Mouse (Mus musculus) ES-Bruce4 (cell line): ENCODE measurements at regions not wholly inside any gene's neighbourhood (a gene's known extent, or its start where the extent isn't known, plus 50 kb on each side); places are given as distances from the start of the nearest gene placed in this dataset.

Experiments used
- H3K27ac ChIP-seq: 2 replicates; pipeline ENCODE4 v1.5.1; 2012; ENCODE audit warnings: low read length, inconsistent platforms; ENCODE audit not compliant: insufficient read depth
- H3K27me3 ChIP-seq: 2 replicates; pipeline ENCODE4 v1.6.1; 2012; ENCODE audit warnings: mild to moderate bottlenecking, low read length, inconsistent platforms; ENCODE audit not compliant: control insufficient read depth, poor library complexity, insufficient read depth, severe bottlenecking
- H3K36me3 ChIP-seq: 2 replicates; pipeline ENCODE4 v1.6.1; 2012; ENCODE audit warnings: inconsistent platforms, mild to moderate bottlenecking, low read length, moderate library complexity; ENCODE audit not compliant: control insufficient read depth, poor library complexity, insufficient read depth, severe bottlenecking
- H3K4me1 ChIP-seq: one replicate; pipeline ENCODE4 v1.8.1; 2011; ENCODE audit warnings: low read length; ENCODE audit not compliant: control insufficient read depth, insufficient read depth
- H3K4me3 ChIP-seq: 2 replicates; pipeline ENCODE4 v1.5.1; 2011; ENCODE audit warnings: low read depth, mild to moderate bottlenecking, low read length
- H3K9ac ChIP-seq: 2 replicates; pipeline ENCODE4 v1.6.1; 2012; ENCODE audit warnings: low read depth, mild to moderate bottlenecking, inconsistent platforms; ENCODE audit not compliant: poor library complexity, severe bottlenecking
- H3K9me3 ChIP-seq: replicated peaks from 2 replicates; pipeline ENCODE4 v1.6.1; 2012; ENCODE audit warnings: mild to moderate bottlenecking, low read length, inconsistent platforms; ENCODE audit not compliant: control insufficient read depth, poor library complexity, insufficient read depth, severe bottlenecking
- CTCF ChIP-seq: IDR thresholded peaks from one replicate; pipeline ENCODE4 v1.8.1; 2011; ENCODE audit warnings: low read depth, low read length
- EP300 ChIP-seq: IDR thresholded peaks from 2 replicates; pipeline ENCODE4 v1.6.1; 2011; ENCODE audit warnings: low read depth, low read length; ENCODE audit not compliant: insufficient read depth
- POLR2A ChIP-seq: IDR thresholded peaks from one replicate; pipeline ENCODE4 v1.8.1; 2011; ENCODE audit warnings: low read length; ENCODE audit not compliant: insufficient read depth

DNA sequence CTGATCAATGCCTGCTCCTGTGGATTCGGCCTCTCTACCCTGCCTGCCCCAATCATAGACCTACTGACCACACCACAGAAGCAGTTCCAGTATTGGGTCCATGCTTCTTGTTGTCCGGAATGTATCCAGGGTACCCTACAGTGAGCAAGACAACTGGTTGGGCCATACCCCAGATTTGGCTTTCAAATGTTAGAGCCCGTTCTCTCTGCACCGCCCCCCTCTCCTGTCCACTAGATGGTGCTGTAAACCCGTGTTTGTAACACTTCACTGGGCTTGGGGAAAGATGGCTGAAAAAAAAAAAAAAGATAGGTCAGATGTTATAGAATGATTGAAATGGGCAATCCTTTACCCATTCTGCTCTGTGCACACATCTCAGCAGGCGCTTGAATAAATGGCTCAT, 56.1 kb upstream of the B3gat2 start:
- no peak overlapping the region for H3K4me3 ChIP-seq
- H3K9me3 ChIP-seq = no peaks in the 10 kb centered on the region
- no peak overlapping the region for H3K27ac ChIP-seq
- H3K4me1 ChIP-seq = no peaks in the 10 kb centered on the region
- H3K27me3 ChIP-seq = no peaks in the 10 kb centered on the region
- H3K9ac ChIP-seq = no peak overlapping the region
- H3K36me3 ChIP-seq = no peaks in the 10 kb centered on the region
- TF ChIP-seq EP300 = no peak
- TF ChIP-seq CTCF = peak; percentile 61

DNA sequence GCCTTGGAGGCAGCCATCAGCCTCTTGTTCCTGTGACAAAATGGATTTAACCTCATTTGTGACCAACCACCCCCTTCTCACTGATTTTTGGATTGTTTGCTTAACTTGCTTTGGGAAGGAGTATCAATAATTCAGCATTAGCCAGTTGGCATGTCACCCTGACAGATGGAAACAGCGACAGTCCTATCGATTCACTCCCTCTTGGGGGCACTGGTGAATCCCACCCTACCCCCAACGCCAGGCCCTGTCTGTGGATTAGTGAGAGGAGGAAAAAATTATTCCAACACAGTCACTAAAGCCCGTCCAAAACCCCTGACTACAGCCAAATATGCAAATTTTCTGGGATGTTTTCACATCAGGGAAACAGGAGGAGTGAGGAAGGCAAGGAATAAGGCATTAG, 55.1 kb upstream of the B3gat2 start:
- no peak overlapping the region for H3K27ac ChIP-seq

More for the DNA sequence above, 55.1 kb upstream of the B3gat2 start:
- Histone ChIP-seq H3K27me3 (no peaks in the 10 kb centered on the region), H3K36me3 (no peaks in the 10 kb centered on the region), H3K9me3 (no peaks in the 10 kb centered on the region), H3K9ac (no peak overlapping the region), H3K4me3 (no peak overlapping the region), H3K4me1 (no peaks in the 10 kb centered on the region)
- TF ChIP-seq POLR2A = no peak
- TF ChIP-seq CTCF = no peak
- no peak for TF ChIP-seq EP300
